In genomic region chr12:72285366-72286345, GRCm38 (mm10) we compare ENCODE assay signal across 9 mouse cellular contexts.
DNase-seq lines count a peak whose midpoint lies in the region; ATAC-seq and TF ChIP-seq lines count a peak whose summit lies in the region.
"Had no signal": no experiment of that assay in that cellular context is flagged by ENCODE, and none has a peak within 500 bp of the region (broad histone marks: within the 10 kb centered on the region; RNA-seq: fewer than 3 reads in every experiment).

No protein-coding gene starts in this region.

- 65% methylated on average over 25 of the region's 25 CpGs for WGBS in lung, embryonic 14.5 days
- 91% methylated on average over 25 of the region's 25 CpGs for WGBS in limb, embryonic 10.5 days

- H3K9me3 ChIP-seq in lung, embryonic 14.5 days (ENCODE audit: low read depth, low read length) = no peaks in the 10 kb centered on the region
- H3K9me3 ChIP-seq in limb, embryonic 10.5 days (replicated peaks) = no peaks in the 10 kb centered on the region
- H3K9me3 ChIP-seq: liver, embryonic 15.5 days had no signal

- H3K4me3 ChIP-seq in lung, embryonic 14.5 days (ENCODE audit: low read depth, low read length) = no peak overlapping the region
- no peak overlapping the region for H3K4me3 ChIP-seq in gastrocnemius, adult 2 months
- H3K4me3 ChIP-seq in limb, embryonic 10.5 days = no peak overlapping the region
- H3K4me3 ChIP-seq: liver, embryonic 15.5 days had no signal

- no peaks in the 10 kb centered on the region for H3K4me1 ChIP-seq in lung, embryonic 14.5 days (ENCODE audit: insufficient read depth)
- H3K4me1 ChIP-seq in limb, embryonic 10.5 days = no peaks in the 10 kb centered on the region
- H3K4me1 ChIP-seq: liver, embryonic 15.5 days had no signal

- no peaks in the 10 kb centered on the region for H3K36me3 ChIP-seq in lung, embryonic 14.5 days (ENCODE audit: insufficient read depth)
- no peaks in the 10 kb centered on the region for H3K36me3 ChIP-seq in limb, embryonic 10.5 days
- H3K36me3 ChIP-seq: liver, embryonic 15.5 days had no signal

- no peak for ATAC-seq in lung, embryonic 14.5 days (ENCODE audit: insufficient read depth)
- no peak for ATAC-seq in megakaryocyte-erythroid progenitor cell, adult 5-6 weeks (replicated peaks; ENCODE audit: low FRiP score, low TSS enrichment, poor library complexity, severe bottlenecking)

- peak; percentile 25 for TF ChIP-seq CTCF in lung, embryonic 14.5 days (IDR thresholded peaks at IDR 0.05; ENCODE audit: low read depth)
- peak; percentile 19; the same call in 1 of the 2 replicates for TF ChIP-seq CTCF in gastrocnemius, adult 2 months (IDR thresholded peaks at IDR 0.05)

- no peak overlapping the region for H3K4me2 ChIP-seq in lung, embryonic 14.5 days
- H3K4me2 ChIP-seq: liver, embryonic 15.5 days had no signal

- peak; percentile 44 for DNase-seq in lung, embryonic 14.5 days
- no peak for DNase-seq in lung, postnatal 4 days
- DNase-seq in gastrocnemius, adult 2 months = peak; percentile 54
- peak; percentile 80 to 90 for DNase-seq in left cerebral cortex, postnatal 14 days (ENCODE audit: low spot score in 2 of 2)
- DNase-seq in right cerebral cortex, postnatal 36 days (ENCODE audit: low spot score in 2 of 2) = peak; percentile 73 to 74
- no peak for DNase-seq in limb, embryonic 10.5 days (ENCODE audit: low spot score)
- DNase-seq in ovary, postnatal 14 days (ENCODE audit: low spot score) = no peak

- H3K9ac ChIP-seq in lung, embryonic 14.5 days = no peak overlapping the region
- H3K9ac ChIP-seq: liver, embryonic 15.5 days had no signal

- no peak overlapping the region for H3K27ac ChIP-seq in lung, embryonic 14.5 days (ENCODE audit: low read depth)
- H3K27ac ChIP-seq in gastrocnemius, adult 2 months = 0 out of 2 replicates have a peak overlapping the region, but pooled peaks have one; percentile 31
- no peak overlapping the region for H3K27ac ChIP-seq in limb, embryonic 10.5 days
- H3K27ac ChIP-seq: liver, embryonic 15.5 days had no signal

- intact Hi-C loops in gastrocnemius, adult 2 months (cut with DNase I) = no loop called here
- intact Hi-C loops in left cerebral cortex, postnatal 14 days (cut with DNase I) = loop anchor here (5.0 kb wide), 3 partner anchors 48 to 142 kb away; partner anchors contain the start of gene Rtn1

- no peaks in the 10 kb centered on the region for H3K27me3 ChIP-seq in lung, embryonic 14.5 days (ENCODE audit: insufficient read depth, low read length)
- no peaks in the 10 kb centered on the region for H3K27me3 ChIP-seq in limb, embryonic 10.5 days (ENCODE audit: low read depth, poor library complexity, severe bottlenecking)
- H3K27me3 ChIP-seq: liver, embryonic 15.5 days had no signal

Comparison
In these comparisons a context has a peak if more than half of its experiments do, and no peak if none do; other contexts are left out.
1. DNase-seq: peak in lung, embryonic 14.5 days (single experiment), gastrocnemius, adult 2 months (single experiment), left cerebral cortex, postnatal 14 days (2 of 2) and right cerebral cortex, postnatal 36 days (2 of 2); none in lung, postnatal 4 days (0 of 2), limb, embryonic 10.5 days (single experiment) and ovary, postnatal 14 days (single experiment).